Mouse (Mus musculus): Measurements from ENCODE around the gene Trpv2. TPM values are rescaled to one million over a fixed set of nuclear protein-coding genes. Genes with fewer than 3 reads are reported as not detected.

Trpv2 gene
- polyA plus RNA-seq, 1 experiment from 2014 or later = 32.9 TPM

DNA sequence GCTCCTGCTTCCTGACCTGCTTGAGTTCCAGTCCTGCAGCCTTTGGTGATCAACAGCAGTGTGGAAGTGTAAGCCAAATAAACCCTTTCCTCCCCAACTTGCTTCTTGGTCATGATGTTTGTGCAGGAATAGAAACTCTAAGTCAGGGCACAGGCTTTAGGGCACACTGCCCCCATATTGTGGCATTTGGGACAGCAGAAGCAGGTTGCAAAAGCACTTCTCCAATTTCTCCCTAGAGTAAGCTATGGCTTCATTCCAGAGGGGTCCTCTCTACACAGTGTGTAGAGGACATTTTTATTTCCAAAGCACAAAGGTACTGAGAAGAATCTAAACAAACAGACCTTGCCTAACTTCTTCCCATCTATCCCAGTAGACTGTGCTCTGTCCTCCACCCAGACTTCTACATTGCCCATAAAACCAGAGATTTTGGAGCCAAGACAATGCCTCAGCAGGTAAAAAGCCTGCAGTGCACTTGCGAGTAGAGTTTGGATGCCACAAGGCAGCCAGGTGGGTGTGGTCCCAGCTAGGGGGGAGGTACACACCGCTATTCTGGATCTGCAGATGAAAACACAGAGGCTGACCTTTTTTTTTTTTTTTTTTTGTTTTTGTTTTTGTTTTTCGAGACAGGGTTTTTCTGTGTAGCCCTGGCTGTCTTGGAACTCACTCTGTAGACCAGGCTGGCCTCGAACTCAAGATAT lies 47.4 kb downstream of the Trpv2 start:
- Histone ChIP-seq H3K36me3 (peaks cover 13% of the 10 kb centered on the region), H3K9ac (replicated peaks) (no peak overlapping the region), H3K27ac (replicated peaks) (no peak overlapping the region), H3K9me3 (replicated peaks) (no peaks in the 10 kb centered on the region), H3K4me2 (no peak overlapping the region), H3K4me3 (replicated peaks) (no peak overlapping the region), H3K27me3 (replicated peaks) (no peaks in the 10 kb centered on the region), H3K4me1 (peaks cover 13% of the 10 kb centered on the region)
- no peak for ATAC-seq (ENCODE audit: low FRiP score)
- WGBS = 80% methylated on average over 4 of the region's 4 CpGs

GRCm38 (mm10) chr11:62622850-62623249 lies 48.6 kb downstream of the Trpv2 start:
- no peak overlapping the region for H3K9ac ChIP-seq (replicated peaks)
- H3K4me1 ChIP-seq = peaks cover 13% of the 10 kb centered on the region
- no peak overlapping the region for H3K4me2 ChIP-seq
- H3K9me3 ChIP-seq (replicated peaks) = no peaks in the 10 kb centered on the region
- no peaks in the 10 kb centered on the region for H3K27me3 ChIP-seq (replicated peaks)
- H3K4me3 ChIP-seq (replicated peaks) = no peak overlapping the region
- H3K27ac ChIP-seq (replicated peaks) = no peak overlapping the region
- H3K36me3 ChIP-seq = peaks cover 8% of the 10 kb centered on the region; the same call in 1 of the 2 replicates
- no peak for ATAC-seq (ENCODE audit: low FRiP score)
- 48% methylated on average over 4 of the region's 4 CpGs for WGBS

- Histone ChIP-seq H3K27me3 (replicated peaks) (no peaks in the 10 kb centered on the region), H3K36me3 (no peaks in the 10 kb centered on the region), H3K4me1 (peaks cover 28% of the 10 kb centered on the region), H3K4me2 (no peak overlapping the region), H3K4me3 (replicated peaks) (no peak overlapping the region), H3K9me3 (replicated peaks) (no peaks in the 10 kb centered on the region), H3K27ac (replicated peaks) (peak overlapping the region; percentile 74), H3K9ac (replicated peaks) (no peak overlapping the region)
- 55% methylated on average over 10 of the region's 10 CpGs for WGBS
- peak; percentile 40; the same call in 1 of the 2 replicates for ATAC-seq (ENCODE audit: low FRiP score)
These were observed 50.3 kb downstream of the Trpv2 start for GRCm38 (mm10) chr11:62624341-62625291.

GRCm38 (mm10) chr11:62629352-62630224 lies 55.3 kb downstream of the Trpv2 start:
- Histone ChIP-seq H3K9ac (replicated peaks) (0 out of 2 replicates have a peak overlapping the region, but pooled peaks have one; percentile 7), H3K4me3 (replicated peaks) (no peak overlapping the region), H3K36me3 (no peaks in the 10 kb centered on the region), H3K4me1 (peaks cover 40% of the 10 kb centered on the region), H3K9me3 (replicated peaks) (no peaks in the 10 kb centered on the region), H3K27ac (replicated peaks) (peak overlapping the region; percentile 60), H3K27me3 (replicated peaks) (no peaks in the 10 kb centered on the region), H3K4me2 (peak overlapping the region; percentile 42)
- ATAC-seq (ENCODE audit: low FRiP score) = peak; percentile 41; the same call in 1 of the 2 replicates
- 2% methylated on average over 9 of the region's 9 CpGs for WGBS

GRCm38 (mm10) chr11:62630225-62630821 lies 56.0 kb downstream of the Trpv2 start:
- 1% methylated on average over 11 of the region's 11 CpGs for WGBS
- Histone ChIP-seq H3K4me2 (peak overlapping the region; percentile 42), H3K27me3 (replicated peaks) (no peaks in the 10 kb centered on the region), H3K4me1 (peaks cover 35% of the 10 kb centered on the region), H3K9ac (replicated peaks) (0 out of 2 replicates have a peak overlapping the region, but pooled peaks have one; percentile 7), H3K27ac (replicated peaks) (peak overlapping the region; percentile 60), H3K4me3 (replicated peaks) (no peak overlapping the region), H3K36me3 (no peaks in the 10 kb centered on the region), H3K9me3 (replicated peaks) (no peaks in the 10 kb centered on the region)
- ATAC-seq (ENCODE audit: low FRiP score) = no peak; the same call in 1 of the 2 replicates

- no peak overlapping the region for H3K27ac ChIP-seq (replicated peaks)
- no peak for ATAC-seq (ENCODE audit: low FRiP score)
- H3K4me3 ChIP-seq (replicated peaks) = no peak overlapping the region
- no peaks in the 10 kb centered on the region for H3K27me3 ChIP-seq (replicated peaks)
- H3K4me2 ChIP-seq = no peak overlapping the region
- no peaks in the 10 kb centered on the region for H3K9me3 ChIP-seq (replicated peaks)
- H3K9ac ChIP-seq (replicated peaks) = no peak overlapping the region
- H3K4me1 ChIP-seq = peaks cover 37% of the 10 kb centered on the region
- WGBS = 35% methylated on average over 4 of the region's 4 CpGs
- no peaks in the 10 kb centered on the region for H3K36me3 ChIP-seq
These were observed 56.9 kb downstream of the Trpv2 start for GRCm38 (mm10) chr11:62631138-62631537.

- ATAC-seq (ENCODE audit: low FRiP score) = no peak
- peaks cover 19% of the 10 kb centered on the region for H3K4me1 ChIP-seq
- WGBS = 75% methylated on average over 3 of the region's 3 CpGs
- H3K4me3 ChIP-seq (replicated peaks) = no peak overlapping the region
- no peaks in the 10 kb centered on the region for H3K27me3 ChIP-seq (replicated peaks)
- H3K4me2 ChIP-seq = no peak overlapping the region
- H3K9me3 ChIP-seq (replicated peaks) = no peaks in the 10 kb centered on the region
- H3K9ac ChIP-seq (replicated peaks) = no peak overlapping the region
- H3K36me3 ChIP-seq = no peaks in the 10 kb centered on the region
- no peak overlapping the region for H3K27ac ChIP-seq (replicated peaks)
These were observed 61.1 kb downstream of the Trpv2 start for GRCm38 (mm10) chr11:62635406-62635805.

- ATAC-seq (ENCODE audit: low FRiP score) = no peak
- Histone ChIP-seq H3K27me3 (replicated peaks) (no peaks in the 10 kb centered on the region), H3K27ac (replicated peaks) (no peak overlapping the region), H3K9me3 (replicated peaks) (no peaks in the 10 kb centered on the region), H3K36me3 (no peaks in the 10 kb centered on the region), H3K9ac (replicated peaks) (no peak overlapping the region), H3K4me2 (no peak overlapping the region), H3K4me1 (peaks cover 11% of the 10 kb centered on the region), H3K4me3 (replicated peaks) (no peak overlapping the region)
- 69% methylated on average over 11 of the region's 11 CpGs for WGBS
These were observed 62.0 kb downstream of the Trpv2 start for GRCm38 (mm10) chr11:62636105-62636839.

GRCm38 (mm10) chr11:62636840-62637221 lies 62.5 kb downstream of the Trpv2 start:
- ATAC-seq (ENCODE audit: low FRiP score) = no peak
- WGBS = 89% methylated on average over 3 of the region's 3 CpGs
- peaks cover 14% of the 10 kb centered on the region for H3K4me1 ChIP-seq
- H3K9me3 ChIP-seq (replicated peaks) = no peaks in the 10 kb centered on the region
- no peak overlapping the region for H3K27ac ChIP-seq (replicated peaks)
- H3K4me3 ChIP-seq (replicated peaks) = no peak overlapping the region
- H3K9ac ChIP-seq (replicated peaks) = no peak overlapping the region
- H3K27me3 ChIP-seq (replicated peaks) = no peaks in the 10 kb centered on the region
- no peaks in the 10 kb centered on the region for H3K36me3 ChIP-seq
- no peak overlapping the region for H3K4me2 ChIP-seq

DNA sequence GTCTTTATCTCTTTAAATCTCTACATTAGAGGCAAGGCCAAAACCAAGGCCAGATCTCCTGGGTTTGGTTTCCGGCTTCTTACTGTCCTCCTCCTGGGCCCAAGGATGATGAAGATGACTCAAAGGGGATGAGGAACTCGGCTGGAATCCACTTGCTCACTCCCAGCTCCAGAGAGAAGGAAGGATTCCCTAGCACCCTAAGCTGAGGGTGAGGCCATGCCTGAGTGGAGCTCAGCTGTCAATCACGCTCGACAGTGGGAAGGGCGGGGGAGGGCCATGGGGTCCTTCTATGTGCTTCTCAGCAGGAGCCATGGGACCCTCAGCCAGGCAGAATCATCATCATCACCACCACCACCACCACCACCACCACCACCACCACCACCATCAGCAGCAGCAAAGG lies 63.1 kb downstream of the Trpv2 start:
- H3K27me3 ChIP-seq (replicated peaks) = no peaks in the 10 kb centered on the region
- H3K9ac ChIP-seq (replicated peaks) = no peak overlapping the region
- H3K27ac ChIP-seq (replicated peaks) = no peak overlapping the region
- H3K4me3 ChIP-seq (replicated peaks) = no peak overlapping the region
- no peak overlapping the region for H3K4me2 ChIP-seq
- ATAC-seq (ENCODE audit: low FRiP score) = no peak
- no peaks in the 10 kb centered on the region for H3K9me3 ChIP-seq (replicated peaks)
- WGBS = 92% methylated on average over 5 of the region's 5 CpGs
- H3K36me3 ChIP-seq = no peaks in the 10 kb centered on the region
- peaks cover 18% of the 10 kb centered on the region for H3K4me1 ChIP-seq

All from neural tube, embryonic 15.5 days (tissue).